Mouse (Mus musculus) liver, adult (tissue): Measurements from ENCODE around the gene Dhx37.

Experiments
- GATA4 ChIP-seq: IDR thresholded peaks from 2 replicates; pipeline ENCODE4 v1.6.1; 2014; ENCODE audit warnings: mild to moderate bottlenecking, low read length; ENCODE audit not compliant: insufficient replicate concordance

Gene Dhx37

GRCm38 (mm10) chr5:125405546-125406248 is 28.2 kb downstream of the Dhx37 start:
- TF ChIP-seq GATA4: no peak

GRCm38 (mm10) chr5:125404903-125405545 is 28.9 kb downstream of the Dhx37 start:
- TF ChIP-seq GATA4: no peak

GRCm38 (mm10) chr5:125404536-125404902 is 29.4 kb downstream of the Dhx37 start:
- TF ChIP-seq GATA4: no peak

GRCm38 (mm10) chr5:125403481-125404465 is 30.1 kb downstream of the Dhx37 start:
- no peak for TF ChIP-seq GATA4

GRCm38 (mm10) chr5:125402991-125403390 is 30.9 kb downstream of the Dhx37 start:
- TF ChIP-seq GATA4: no peak

GRCm38 (mm10) chr5:125402476-125402875 is 31.4 kb downstream of the Dhx37 start:
- no peak for TF ChIP-seq GATA4

- no peak for TF ChIP-seq GATA4
Measured at GRCm38 (mm10) chr5:125400903-125401302, 33.0 kb downstream of the Dhx37 start.

GRCm38 (mm10) chr5:125395008-125395407 is 38.9 kb downstream of the Dhx37 start:
- TF ChIP-seq GATA4: no peak

GRCm38 (mm10) chr5:125393622-125394603 is 40.0 kb downstream of the Dhx37 start:
- TF ChIP-seq GATA4: no peak

GRCm38 (mm10) chr5:125392977-125393621 is 40.8 kb downstream of the Dhx37 start:
- TF ChIP-seq GATA4: no peak; the same call in 1 of the 2 replicates

- no peak for TF ChIP-seq GATA4
Measured at GRCm38 (mm10) chr5:125392618-125392976, 41.3 kb downstream of the Dhx37 start.

GRCm38 (mm10) chr5:125391609-125392008 is 42.3 kb downstream of the Dhx37 start:
- TF ChIP-seq GATA4: no peak

GRCm38 (mm10) chr5:125390906-125391477 is 42.9 kb downstream of the Dhx37 start:
- TF ChIP-seq GATA4: no peak
